Mouse (Mus musculus) neural tube, embryonic 11.5 days (tissue): ENCODE measurements around the gene Cnpy1. TPM values are rescaled to one million over a fixed set of nuclear protein-coding genes. Genes with fewer than 3 reads are reported as not detected.

Experiments
- ATAC-seq: fragments of 200-750 bp; cut with Nextera tagmentation; 2 replicates; pipeline ENCODE4 v1.8.0; 2017; ENCODE audit warnings: moderate number of reproducible peaks, mild to moderate bottlenecking, moderate TSS enrichment, moderate library complexity; ENCODE audit not compliant: insufficient read depth, low FRiP score, low TSS enrichment
- DNase-seq: peaks from one replicate; pipeline ENCODE4 v3.0.0-alpha.2; 2015; ENCODE audit warnings: low spot score
- H3K27ac ChIP-seq: fragments of 300-500 bp; sonication (generic); 2 replicates; pipeline ENCODE4 v1.5.1; 2014; ENCODE audit warnings: low read depth, mild to moderate bottlenecking, low read length
- H3K27me3 ChIP-seq: fragments of 300-500 bp; sonication (generic); 2 replicates; pipeline ENCODE4 v1.6.1; 2014; ENCODE audit warnings: mild to moderate bottlenecking, low read length, mixed read lengths; ENCODE audit not compliant: control insufficient read depth, insufficient read depth
- H3K36me3 ChIP-seq: fragments of 300-500 bp; sonication (generic); 2 replicates; pipeline ENCODE4 v1.6.1; 2014; ENCODE audit warnings: mild to moderate bottlenecking, low read length, moderate library complexity, mixed read lengths; ENCODE audit not compliant: control insufficient read depth, insufficient read depth
- H3K4me1 ChIP-seq: fragments of 300-500 bp; sonication (generic); 2 replicates; pipeline ENCODE4 v1.6.1; 2014; ENCODE audit warnings: low read length, mixed read lengths; ENCODE audit not compliant: control insufficient read depth, insufficient read depth
- H3K4me2 ChIP-seq: fragments of 300-500 bp; sonication (generic); 2 replicates; pipeline ENCODE4 v1.6.1; 2014; ENCODE audit warnings: low read depth, mild to moderate bottlenecking, moderate library complexity
- H3K4me3 ChIP-seq: fragments of 300-500 bp; sonication (generic); 2 replicates; pipeline ENCODE4 v1.5.1; 2014; ENCODE audit warnings: low read depth, low read length
- H3K9ac ChIP-seq: fragments of 300-500 bp; sonication (generic); 2 replicates; pipeline ENCODE4 v1.6.1; 2014; ENCODE audit warnings: mild to moderate bottlenecking, low read length
- H3K9me3 ChIP-seq: fragments of 300-500 bp; sonication (generic); 2 replicates; pipeline ENCODE4 v1.6.1; 2016; ENCODE audit warnings: low read length; ENCODE audit not compliant: control insufficient read depth
- WGBS: fragments of 180-500 bp; shearing (Covaris S2); extraction: QIAGEN DNeasy Blood & Tissue Kit; methylation state at CpG from one replicate; pipeline ENCODE4 v1.1.7; 2014; 5-methylcytosine and 5-hydroxymethylcytosine counted together
- polyA plus RNA-seq: library from polyadenylated mRNA; unstranded; fragments of >200 nt; fragmentation: Nextera tagmentation; extraction: Ambion mirVana; gene quantifications from 2 replicates; pipeline ENCODE4 v1.2.1, GENCODE M21; 2014

Cnpy1 gene
- polyA plus RNA-seq, 1 experiment from 2014 or later: 7.1 TPM

- no peak overlapping the region for H3K4me3 ChIP-seq
- no peaks in the 10 kb centered on the region; the same call in 1 of the 2 replicates for H3K9me3 ChIP-seq
- H3K27ac ChIP-seq: no peak overlapping the region
- DNase-seq (no peak), ATAC-seq (no peak)
- H3K4me2 ChIP-seq: no peak overlapping the region
- H3K27me3 ChIP-seq: no peaks in the 10 kb centered on the region
- WGBS: 56% methylated on average over 4 of the region's 4 CpGs
- H3K36me3 ChIP-seq: no peaks in the 10 kb centered on the region
- H3K9ac ChIP-seq: no peak overlapping the region
- no peaks in the 10 kb centered on the region for H3K4me1 ChIP-seq
Observed at GRCm38 (mm10) chr5:28237055-28237454, 8.6 kb downstream of the Cnpy1 start.

- no peaks in the 10 kb centered on the region for H3K36me3 ChIP-seq
- no peak overlapping the region for H3K4me3 ChIP-seq
- 33% methylated on average over 6 of the region's 6 CpGs for WGBS
- no peaks in the 10 kb centered on the region; the same call in 1 of the 2 replicates for H3K9me3 ChIP-seq
- ATAC-seq (no peak), DNase-seq (no peak)
- H3K4me1 ChIP-seq: no peaks in the 10 kb centered on the region
- no peak overlapping the region for H3K4me2 ChIP-seq
- H3K27me3 ChIP-seq: no peaks in the 10 kb centered on the region
- H3K9ac ChIP-seq: no peak overlapping the region
- H3K27ac ChIP-seq: no peak overlapping the region
Observed at GRCm38 (mm10) chr5:28236098-28236497, 9.5 kb downstream of the Cnpy1 start.

- Histone ChIP-seq H3K36me3 (no peaks in the 10 kb centered on the region), H3K4me3 (no peak overlapping the region), H3K27ac (no peak overlapping the region), H3K4me1 (no peaks in the 10 kb centered on the region), H3K27me3 (no peaks in the 10 kb centered on the region), H3K9ac (no peak overlapping the region), H3K4me2 (no peak overlapping the region), H3K9me3 (no peaks in the 10 kb centered on the region)
- DNase-seq: no peak
- 63% methylated on average over 3 of the region's 3 CpGs for WGBS
- ATAC-seq: no peak
Observed at GRCm38 (mm10) chr5:28232101-28232500, 13.5 kb downstream of the Cnpy1 start.

GRCm38 (mm10) chr5:28219596-28219995, 26.0 kb downstream of the Cnpy1 start:
- H3K4me2 ChIP-seq: no peak overlapping the region
- no peaks in the 10 kb centered on the region for H3K27me3 ChIP-seq
- DNase-seq (no peak), ATAC-seq (no peak)
- no peaks in the 10 kb centered on the region for H3K4me1 ChIP-seq
- no peak overlapping the region for H3K27ac ChIP-seq
- H3K9ac ChIP-seq: no peak overlapping the region
- WGBS: 80% methylated on average over 1 of the region's 1 CpGs
- H3K9me3 ChIP-seq: no peaks in the 10 kb centered on the region
- no peak overlapping the region for H3K4me3 ChIP-seq
- no peaks in the 10 kb centered on the region for H3K36me3 ChIP-seq

GRCm38 (mm10) chr5:28213441-28213840, 32.2 kb downstream of the Cnpy1 start:
- no peaks in the 10 kb centered on the region for H3K9me3 ChIP-seq
- H3K27me3 ChIP-seq: peaks cover 39% of the 10 kb centered on the region
- ATAC-seq (no peak), DNase-seq (no peak)
- H3K9ac ChIP-seq: no peak overlapping the region
- no peaks in the 10 kb centered on the region for H3K36me3 ChIP-seq
- no peak overlapping the region for H3K4me2 ChIP-seq
- no peaks in the 10 kb centered on the region for H3K4me1 ChIP-seq
- no peak overlapping the region for H3K27ac ChIP-seq
- no peak overlapping the region for H3K4me3 ChIP-seq
- 74% methylated on average over 2 of the region's 2 CpGs for WGBS

GRCm38 (mm10) chr5:28211651-28212310, 33.8 kb downstream of the Cnpy1 start:
- Histone ChIP-seq H3K27me3 (peaks cover 53% of the 10 kb centered on the region), H3K9ac (no peak overlapping the region; the same call in 1 of the 2 replicates)

GRCm38 (mm10) chr5:28210591-28211550, 34.7 kb downstream of the Cnpy1 start:
- no peaks in the 10 kb centered on the region for H3K36me3 ChIP-seq
- WGBS: 1% methylated on average over 29 of the region's 29 CpGs
- peaks cover 56% of the 10 kb centered on the region for H3K27me3 ChIP-seq
- no peak overlapping the region for H3K27ac ChIP-seq
- H3K4me1 ChIP-seq: no peaks in the 10 kb centered on the region
- ATAC-seq: no peak
- H3K4me2 ChIP-seq: peak overlapping the region; percentile 41
- no peak overlapping the region for H3K4me3 ChIP-seq
- H3K9ac ChIP-seq: no peak overlapping the region
- H3K9me3 ChIP-seq: no peaks in the 10 kb centered on the region
- DNase-seq: peak; percentile 33

More at GRCm38 (mm10) chr5:28211651-28212310, 33.8 kb downstream of the Cnpy1 start:
- DNase-seq (peak; percentile 48), ATAC-seq (peak; percentile 47; the same call in 1 of the 2 replicates)
- no peaks in the 10 kb centered on the region for H3K9me3 ChIP-seq
- 1% methylated on average over 15 of the region's 15 CpGs for WGBS
- H3K36me3 ChIP-seq: no peaks in the 10 kb centered on the region
- no peak overlapping the region for H3K27ac ChIP-seq
- H3K4me2 ChIP-seq: peak overlapping the region; percentile 41
- H3K4me3 ChIP-seq: no peak overlapping the region
- H3K4me1 ChIP-seq: no peaks in the 10 kb centered on the region

GRCm38 (mm10) chr5:28209549-28210431, 35.8 kb downstream of the Cnpy1 start:
- no peaks in the 10 kb centered on the region for H3K4me1 ChIP-seq
- H3K4me2 ChIP-seq: peak overlapping the region; percentile 41
- H3K9me3 ChIP-seq: no peaks in the 10 kb centered on the region
- ATAC-seq (peak; percentile 71), DNase-seq (peak; percentile 68)
- H3K4me3 ChIP-seq: peak overlapping the region; percentile 25
- H3K27me3 ChIP-seq: peaks cover 58% of the 10 kb centered on the region
- H3K27ac ChIP-seq: no peak overlapping the region
- WGBS: under 1% methylated on average over 77 of the region's 80 CpGs
- peak overlapping the region; percentile 12 for H3K9ac ChIP-seq
- H3K36me3 ChIP-seq: no peaks in the 10 kb centered on the region
